Mouse (Mus musculus) CD8-positive naive resting alpha-beta T cell, adult 2 months (primary cell): ENCODE data around the gene Spata32.
A peak's percentile ranks its signal among the peaks of the same experiment; 100 is the strongest.

Source experiments
- DNase-seq, 2 experiments: peaks; one replicate each; pipeline ENCODE4 v3.0.0; 2022; ENCODE audit warnings: low read depth in 2 of 2, low spot score in 2 of 2

Spata32 gene

DNA sequence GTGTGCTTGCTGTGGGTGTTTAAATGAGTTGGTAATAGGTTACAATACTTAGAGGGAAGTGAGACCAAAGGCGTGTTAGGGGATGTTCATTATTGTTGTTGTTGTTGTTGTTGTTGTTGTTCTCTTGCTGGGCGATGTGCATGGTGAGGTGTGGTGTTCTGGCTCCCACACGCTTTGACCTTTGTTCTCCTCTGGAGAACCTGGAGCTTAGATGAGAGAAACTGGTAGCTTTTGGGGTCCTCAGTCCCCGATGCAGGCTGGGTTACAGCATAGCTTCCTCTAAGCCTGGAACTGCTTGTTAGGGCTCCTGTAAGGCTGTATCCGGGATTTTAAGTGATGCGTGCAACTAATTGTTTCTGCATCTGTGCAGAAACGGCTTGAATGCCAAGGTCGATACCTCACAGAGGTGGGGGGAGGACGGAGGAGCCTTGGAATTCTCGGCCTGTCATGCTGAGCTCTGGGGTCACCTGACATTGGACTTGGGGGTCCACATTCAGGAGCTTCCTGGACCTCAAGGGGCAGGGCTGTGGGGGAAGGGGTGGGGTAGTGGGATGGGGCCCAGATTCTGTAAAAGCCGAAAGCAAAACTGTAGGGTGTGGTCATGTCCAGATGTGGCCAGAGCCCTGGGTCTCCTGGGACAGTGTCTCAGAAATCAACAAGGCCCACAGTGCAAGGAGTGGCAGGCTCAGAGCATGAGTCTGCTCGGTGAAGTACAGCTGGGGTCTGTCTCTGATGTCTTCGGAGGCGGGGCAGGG is 42.4 kb downstream of the Spata32 start:
- DNase-seq, result no peak

DNA sequence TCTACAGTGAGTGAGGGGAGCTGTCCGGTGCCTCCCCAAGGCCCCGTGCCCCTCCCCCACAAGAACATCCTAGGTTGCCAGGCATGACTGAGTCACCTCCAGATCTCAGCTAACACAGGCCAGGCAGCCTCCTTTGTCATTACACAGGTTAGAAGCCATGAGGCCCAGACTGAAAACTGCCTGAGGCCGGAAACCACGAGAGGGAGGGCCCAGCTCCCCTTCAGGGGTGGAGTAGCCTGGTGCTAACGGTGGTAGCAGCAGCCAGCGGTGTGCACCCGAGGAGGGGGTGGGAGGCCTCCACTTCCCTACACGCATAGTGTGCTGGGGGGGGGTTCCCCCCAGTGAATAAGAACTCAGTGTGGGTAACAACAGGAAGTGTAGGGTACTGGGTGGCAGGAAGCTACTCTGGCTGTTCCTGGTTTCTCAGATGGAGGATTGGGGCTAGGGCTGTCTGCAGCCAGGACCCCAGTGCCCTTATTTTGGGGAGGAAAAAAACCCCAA is 43.3 kb downstream of the Spata32 start:
- DNase-seq, result peak; percentile 91 to 92

DNA sequence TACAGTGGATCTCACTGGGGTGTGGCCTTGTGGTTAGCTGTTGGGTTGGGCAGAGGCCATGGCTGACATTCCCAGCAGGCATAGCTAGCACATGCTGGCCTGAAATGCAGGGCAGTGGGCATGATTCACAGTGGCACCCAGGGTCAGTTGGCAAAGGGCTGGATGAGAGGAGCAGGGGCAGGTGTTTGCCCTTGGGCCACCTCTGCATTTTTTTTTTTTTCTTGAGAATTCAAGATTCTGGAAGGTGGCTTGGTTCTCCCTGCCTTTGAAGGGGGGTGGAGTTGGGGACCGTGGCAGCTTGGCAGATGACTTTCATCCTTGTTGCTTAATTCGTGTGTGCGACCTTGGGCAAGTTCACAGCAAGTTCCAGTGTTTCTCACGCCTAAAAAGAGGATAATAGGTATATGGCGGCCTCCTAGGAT is 43.8 kb downstream of the Spata32 start:
- DNase-seq, result no peak

DNA sequence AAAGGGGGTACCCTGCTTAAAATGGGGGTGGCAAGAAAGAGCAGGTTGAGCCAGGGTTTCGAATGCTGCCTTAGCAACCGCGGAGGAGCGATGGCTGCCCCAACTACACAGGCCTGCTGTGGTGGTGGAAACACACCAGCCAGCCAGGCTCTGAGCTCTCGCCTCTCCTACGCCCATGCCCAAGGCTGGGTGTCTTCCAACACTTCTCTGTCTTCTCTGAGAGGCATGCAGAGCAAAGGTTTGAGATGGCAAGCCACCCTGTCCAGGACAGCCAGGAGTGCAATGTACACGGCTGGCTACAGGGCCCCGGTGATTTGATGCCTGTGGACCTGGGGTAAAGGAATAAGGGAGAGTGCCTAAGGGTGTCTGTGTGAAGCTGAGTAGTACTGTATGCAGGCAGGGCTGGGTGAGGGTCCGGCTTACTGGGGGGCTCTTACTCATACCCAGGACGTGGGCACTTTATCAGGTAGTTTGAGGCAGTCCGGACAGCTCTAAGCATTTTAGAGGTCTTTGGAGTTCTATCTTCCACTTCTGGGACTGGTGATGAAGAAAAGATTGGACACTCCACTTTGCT is 44.4 kb downstream of the Spata32 start:
- DNase-seq, result no peak

DNA sequence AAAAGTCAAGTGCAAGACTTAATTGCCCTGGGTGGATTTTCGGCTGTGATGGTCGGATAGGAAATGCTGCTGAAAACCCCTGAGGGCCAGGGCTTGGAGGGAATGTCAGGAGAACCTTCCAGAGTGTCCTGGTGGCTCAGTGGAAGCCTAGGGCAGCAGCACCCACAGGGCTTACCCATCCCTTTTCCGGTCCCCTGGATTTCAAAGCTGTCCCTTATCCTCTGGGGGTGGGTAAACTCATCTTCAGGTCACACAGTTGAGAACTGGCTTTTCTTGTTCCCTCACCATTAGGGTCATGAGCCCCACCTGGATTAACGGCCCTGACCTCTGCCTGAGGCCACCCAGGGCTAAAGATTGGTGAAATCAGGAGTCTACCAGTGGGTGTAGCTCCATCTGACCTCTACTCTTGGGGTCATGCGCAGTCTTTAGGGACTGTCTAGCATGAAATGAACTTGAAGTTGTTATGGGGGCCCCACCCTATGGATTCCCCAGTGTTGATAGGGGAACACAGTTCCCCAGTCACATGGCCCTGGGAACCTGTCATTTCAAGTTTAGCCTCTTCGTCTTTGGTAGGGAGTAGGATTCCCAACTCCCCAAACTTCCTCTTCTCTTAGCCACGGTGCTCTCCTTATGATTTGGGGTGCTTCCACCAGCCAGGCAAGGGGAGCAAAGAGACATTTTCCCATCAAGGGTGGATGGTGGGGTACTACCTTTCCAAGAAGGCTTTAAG is 45.0 kb downstream of the Spata32 start:
- DNase-seq, result no peak

DNA sequence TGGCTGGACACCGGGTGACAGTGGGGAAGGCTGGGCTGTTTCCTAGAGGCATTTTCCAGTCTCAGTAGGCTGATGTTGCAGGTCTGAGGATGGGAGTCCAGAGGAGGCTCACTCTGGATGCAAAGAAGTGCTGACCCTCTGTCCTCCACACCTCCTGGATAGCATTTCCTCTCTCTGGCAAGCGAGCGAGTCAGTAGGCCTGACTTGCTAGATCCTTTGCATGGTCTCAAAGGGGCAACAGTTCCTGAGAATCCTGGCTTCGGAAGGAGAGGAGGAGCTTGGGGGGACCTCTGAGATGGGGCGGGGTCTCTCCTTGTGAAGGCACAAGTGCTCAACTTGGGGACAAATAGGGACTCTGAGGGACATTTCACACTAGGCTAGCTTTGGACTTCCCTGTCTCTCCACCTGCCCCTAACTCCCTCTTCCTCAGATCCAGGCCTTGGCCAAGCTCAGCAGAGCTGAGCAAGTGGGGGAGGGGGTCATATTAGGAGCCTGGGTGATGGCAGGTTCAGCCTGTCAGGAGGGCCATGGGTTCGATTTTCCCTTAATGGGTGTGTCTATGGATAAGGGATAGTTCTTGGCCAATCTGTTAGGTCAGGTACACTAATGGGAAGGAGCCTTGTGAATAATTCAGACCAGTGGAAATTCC is 45.7 kb downstream of the Spata32 start:
- DNase-seq, result no peak

DNA sequence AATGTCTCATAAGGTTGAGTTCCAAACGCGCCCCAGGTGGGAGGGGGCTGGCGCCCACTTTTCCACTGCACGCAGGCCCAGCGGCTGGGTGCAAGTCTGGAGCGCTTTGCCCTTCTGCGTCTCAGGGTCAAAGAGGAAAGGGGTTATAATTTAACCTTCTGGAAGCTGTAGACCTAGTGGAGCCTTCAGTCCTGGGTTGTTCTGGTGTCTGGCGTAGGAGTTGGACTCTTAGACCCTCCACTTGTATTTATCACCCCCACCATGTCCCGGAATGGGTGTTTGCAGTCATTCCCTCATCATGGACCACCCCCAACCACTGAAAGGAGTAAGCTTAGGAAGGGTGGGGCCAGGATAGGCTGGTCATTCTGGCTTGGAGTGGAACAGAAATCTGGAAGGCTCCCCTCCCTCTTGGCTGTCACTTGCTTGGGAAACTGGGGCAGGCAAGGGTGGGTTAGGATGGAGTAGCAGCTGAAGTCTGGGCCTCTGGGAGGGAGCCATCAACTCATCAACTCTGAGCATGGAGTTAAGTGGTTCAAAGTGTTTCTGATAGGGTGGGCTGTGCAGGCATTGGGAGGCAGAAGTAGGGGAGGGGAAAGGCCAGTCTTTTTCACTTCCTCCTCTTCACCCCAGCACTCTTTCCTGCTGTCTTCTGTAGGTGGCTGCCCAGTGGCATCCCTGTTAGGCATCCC is 46.4 kb downstream of the Spata32 start:
- no peak for DNase-seq

DNA sequence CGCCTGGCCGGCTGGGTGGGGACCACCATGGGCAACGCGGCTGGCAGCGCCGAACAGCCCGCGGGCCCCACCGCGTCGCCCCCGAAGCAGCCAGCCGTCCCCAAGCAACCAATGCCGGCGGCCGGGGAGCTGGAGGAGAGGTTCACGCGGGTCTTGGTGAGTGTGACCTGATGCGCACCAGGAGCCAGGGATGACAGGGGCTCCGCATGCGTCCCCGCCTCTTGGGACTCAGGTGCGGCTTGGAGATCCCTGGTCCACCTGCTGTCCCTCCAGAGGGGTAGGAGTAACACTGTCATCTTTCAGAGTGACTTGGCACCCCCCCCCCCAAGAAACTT is 47.0 kb downstream of the Spata32 start:
- no peak for DNase-seq

DNA sequence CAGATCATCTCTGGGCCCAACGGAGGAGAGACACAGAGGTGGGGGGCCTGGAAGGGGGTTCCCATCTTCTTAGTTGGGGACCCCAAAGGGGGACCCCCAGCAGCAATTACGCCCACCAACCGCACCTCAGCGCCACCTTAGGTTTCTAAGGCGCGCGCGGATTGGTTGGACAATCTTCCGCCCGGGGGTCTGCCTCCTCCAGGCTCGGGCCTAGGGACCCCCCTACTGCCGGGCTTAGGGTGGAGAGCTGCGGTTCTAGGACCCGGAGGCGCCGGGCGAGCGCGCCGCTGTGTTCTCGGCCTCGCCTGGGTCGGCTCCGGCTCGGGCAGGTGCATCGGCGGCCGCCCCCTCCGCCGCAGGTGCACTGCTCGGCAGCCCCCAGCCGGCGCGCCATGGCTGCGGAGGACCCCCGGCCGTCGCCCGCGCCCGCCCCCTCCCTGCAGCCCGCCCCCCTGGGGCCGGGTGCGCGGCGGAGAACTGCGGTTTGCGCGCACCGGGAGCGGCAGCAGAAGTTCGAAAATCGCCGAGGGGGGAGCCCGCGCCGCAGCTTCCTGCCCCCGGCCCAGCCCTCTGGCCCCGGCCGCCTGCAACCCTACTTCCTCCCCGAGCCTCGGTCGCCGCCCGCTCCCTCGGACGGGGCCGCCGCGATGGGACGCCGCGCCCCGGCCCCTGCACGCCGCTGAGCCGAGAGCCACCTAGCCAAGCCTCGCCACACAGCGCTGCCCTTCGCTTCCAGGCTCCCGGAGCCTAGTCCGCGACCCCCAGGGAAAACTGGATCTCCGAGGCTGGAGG is 47.5 kb downstream of the Spata32 start, which contains the start of gene Fmnl1:
Fmnl1 (plus strand) TSS at position 614 of the 792 bp plus-strand sequence.
- no peak for DNase-seq

DNA sequence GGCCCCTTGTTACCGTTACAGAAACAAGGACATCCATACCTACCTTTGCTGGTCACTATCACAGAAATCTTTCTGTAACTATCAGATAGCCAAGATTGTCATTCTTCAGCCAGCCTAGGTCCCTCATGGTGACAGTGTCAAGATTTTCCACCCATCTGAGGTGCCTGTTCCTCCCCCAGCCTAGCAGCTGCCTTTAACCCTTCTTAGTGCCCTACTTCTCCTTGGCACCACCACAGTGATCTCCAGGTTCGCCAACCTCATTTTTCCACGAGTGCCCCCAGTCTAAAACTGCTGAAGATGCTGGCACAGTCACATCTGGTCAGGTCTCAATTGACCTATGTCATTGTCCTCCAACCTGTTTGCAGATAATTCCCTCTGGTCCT is 48.1 kb downstream of the Spata32 start:
- DNase-seq, result no peak

DNA sequence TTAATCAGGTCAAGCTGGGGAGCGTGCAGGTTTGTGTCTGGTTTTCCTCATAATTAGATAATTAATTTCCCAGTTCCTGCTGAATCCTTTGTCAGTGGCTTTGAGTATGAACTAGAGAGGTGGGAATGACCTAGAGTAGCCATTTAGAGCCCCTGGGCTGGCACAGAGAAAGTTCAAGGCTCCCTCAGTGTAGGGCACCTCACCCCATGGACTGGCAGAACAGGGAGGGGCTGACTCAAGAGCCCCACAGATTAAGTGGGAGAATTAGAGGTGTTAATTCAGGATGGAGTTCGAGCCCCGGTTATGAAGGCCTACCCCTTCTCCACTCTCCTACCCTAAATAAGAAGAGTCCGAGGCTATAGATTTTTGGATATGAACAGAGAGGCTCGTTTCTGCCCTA is 48.6 kb downstream of the Spata32 start:
- DNase-seq, result no peak

DNA sequence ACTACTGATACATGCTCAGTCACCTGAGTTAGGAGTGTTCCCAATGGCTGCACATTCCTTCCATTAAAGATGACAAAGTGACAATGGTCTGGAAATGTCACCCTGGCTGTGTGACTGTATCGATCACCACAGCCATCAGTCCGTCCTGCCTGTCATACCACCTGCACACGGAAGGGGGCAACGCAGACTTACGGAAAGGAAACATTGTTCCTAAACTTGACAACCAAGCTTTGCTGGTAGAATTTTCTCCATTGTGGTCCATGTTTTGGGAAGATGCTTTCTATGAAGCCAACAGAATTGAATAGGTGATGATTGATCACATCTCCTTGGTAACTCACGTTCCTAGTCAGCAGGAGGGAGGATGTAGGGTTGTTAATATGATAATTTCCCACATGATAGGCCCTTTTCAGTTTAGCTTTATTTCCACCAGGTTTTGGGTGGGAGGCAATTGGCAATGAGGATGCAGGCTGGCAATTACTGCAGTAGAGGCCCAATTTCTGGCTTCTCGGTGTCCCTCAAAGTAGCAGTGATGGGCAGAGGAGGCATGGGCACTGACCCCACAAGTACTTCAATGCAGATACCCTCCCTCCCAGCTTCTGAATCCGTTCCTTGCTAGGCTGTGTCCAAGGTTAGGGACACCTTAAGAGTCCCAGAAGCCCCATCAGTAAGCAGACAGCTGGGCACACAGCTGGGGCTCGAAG is 49.4 kb downstream of the Spata32 start:
- DNase-seq, result peak; percentile 71 to 83

DNA sequence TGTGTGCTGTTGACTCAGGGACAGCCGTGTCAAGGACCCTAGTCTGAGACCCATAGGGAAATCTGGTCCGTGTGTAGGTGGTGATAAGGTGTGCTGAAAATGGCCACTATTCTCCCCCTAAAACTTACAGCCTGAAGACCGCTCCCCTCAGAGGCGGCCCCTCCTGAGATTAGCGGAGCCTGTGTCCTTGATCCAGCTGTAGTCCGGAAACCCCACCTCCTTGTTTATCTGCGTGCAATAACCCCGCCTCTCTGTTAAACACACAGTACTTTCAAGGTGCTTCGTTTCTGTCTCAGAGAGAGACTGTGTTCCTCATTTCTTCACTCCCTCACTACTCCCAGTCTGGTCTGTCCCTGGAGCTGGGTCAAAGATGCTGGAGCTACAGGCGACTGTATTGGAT is 53.8 kb downstream of the Spata32 start:
- no peak for DNase-seq

DNA sequence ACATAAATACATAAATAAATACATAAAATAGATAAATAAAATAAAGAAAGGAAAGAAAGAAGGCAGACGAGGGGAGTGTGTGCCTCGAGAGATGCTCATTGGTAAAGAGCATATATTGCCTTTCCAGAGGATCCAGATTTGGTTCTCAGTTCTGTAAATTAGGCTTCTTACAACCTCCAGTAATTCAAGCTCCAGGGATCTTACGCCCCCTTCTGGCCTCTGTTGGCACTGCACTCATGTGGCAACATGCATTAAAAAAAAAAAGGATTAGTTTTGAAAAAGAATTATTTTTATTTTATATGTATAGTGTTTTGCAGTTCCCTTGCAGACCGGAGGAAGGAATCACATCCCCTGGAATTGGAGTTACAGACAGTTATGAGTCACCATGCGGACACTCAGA is 56.1 kb downstream of the Spata32 start:
- peak; percentile 56 to 70 for DNase-seq

DNA sequence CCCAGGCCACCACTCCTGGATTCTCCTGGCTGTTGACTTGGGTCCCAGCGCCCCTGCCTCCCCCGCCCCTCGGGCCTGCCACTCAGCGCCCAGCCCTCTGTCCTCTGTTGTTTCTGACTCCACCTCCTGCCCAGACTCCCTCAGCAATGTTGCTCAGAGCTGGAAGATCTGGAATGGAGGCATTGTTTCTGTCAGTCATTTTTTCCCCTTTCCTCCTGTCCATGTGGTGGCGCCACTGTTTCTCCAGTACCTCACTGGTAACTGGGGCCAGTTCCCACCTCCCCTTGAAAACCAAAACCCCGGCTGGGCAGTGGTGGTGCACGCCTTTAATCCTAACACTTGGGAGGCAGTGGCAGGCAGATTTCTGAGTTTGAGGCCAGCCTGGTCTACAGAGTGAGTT is 56.8 kb downstream of the Spata32 start:
- DNase-seq, result no peak

DNA sequence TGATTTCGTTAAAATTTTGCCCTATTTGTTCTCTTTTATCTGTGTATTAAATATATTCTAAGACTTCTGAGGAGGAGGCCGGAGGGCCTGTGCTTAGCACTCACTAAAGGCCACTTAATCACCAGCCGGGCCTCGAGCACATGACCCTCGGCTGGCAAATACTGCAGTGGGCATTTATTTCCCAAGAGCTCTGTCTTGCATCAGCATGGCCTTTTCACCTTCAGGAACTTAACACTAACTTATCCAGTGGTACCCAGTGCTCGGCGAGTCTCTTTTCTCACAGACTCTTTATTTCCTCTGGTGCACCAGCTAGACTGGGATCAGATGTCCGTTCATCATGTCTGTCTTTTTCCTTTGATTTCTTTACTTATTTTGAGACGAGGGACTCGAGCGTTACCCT is 57.5 kb downstream of the Spata32 start:
- DNase-seq, result no peak

DNA sequence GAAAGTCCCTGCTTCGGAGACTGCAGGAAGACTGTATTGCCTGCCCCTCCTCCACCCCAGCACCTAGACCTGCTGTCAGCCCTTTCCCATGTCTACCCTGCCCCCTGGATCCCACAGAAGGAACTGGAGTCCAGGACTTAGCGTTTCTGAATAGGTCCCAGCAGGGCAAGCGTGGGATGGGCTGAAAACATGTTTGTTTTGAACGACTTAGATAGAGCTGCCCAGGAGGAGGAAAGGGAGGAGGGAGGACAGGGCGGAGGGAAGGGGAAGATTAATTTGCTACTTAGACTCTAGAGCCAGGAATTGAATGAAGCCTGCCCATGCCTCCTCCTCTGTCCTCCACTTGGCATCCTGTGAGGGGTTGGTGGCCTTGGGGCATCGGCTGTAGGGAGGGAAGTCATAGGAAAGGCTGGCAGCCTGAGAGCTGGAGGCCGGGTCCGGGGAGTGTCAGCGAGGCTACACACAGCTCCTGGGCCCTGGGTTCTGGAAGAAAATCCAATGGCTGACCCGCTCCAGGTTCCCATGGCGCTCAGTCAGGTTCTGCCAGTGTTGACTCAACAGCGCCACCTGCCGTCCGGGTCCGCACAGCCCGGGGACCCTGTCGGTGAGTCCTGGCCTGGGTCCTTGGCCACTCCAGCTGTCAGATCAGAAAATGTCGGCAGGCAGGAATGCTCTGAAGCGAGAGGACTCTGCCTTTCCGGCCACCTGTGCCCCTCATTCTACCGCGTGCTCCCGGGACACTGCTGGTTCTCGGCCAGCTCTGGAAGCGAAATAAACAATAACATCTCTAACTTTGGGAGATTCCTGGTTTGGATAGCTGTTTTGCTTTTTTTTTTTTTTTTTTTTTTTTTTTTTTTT is 59.4 kb downstream of the Spata32 start:
- peak; percentile 97 for DNase-seq
